Mouse (Mus musculus): ENCODE measurements around the gene Dph2.

Dph2 gene

DNA sequence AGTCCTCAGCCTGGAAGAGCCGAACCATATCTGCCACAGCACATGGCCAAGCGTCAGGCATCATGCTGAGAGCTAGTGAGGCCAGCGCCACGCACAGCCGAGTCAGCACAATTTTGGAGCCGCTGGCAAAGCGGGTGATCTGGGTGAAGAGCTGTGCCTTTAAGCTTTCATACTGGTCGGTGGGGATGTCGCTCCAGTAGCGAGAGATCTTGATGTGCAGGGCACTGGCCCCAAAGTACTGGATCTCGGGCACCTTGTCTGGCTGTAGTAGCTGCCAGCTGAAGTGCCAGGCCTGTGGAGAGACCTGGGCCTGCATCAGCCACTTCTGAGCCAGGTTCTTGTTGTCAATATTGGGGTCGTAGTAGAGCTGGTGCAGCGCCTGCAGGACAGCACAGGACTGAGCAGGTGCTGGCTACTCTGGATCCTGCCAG lies 20.3 kb upstream of the Dph2 start:
- no peak for DNase-seq (ENCODE audit: low spot score)

- DNase-seq (ENCODE audit: low spot score), result no peak
Measured at GRCm38 (mm10) chr4:117908834-117909453, 17.1 kb upstream of the Dph2 start.

DNA sequence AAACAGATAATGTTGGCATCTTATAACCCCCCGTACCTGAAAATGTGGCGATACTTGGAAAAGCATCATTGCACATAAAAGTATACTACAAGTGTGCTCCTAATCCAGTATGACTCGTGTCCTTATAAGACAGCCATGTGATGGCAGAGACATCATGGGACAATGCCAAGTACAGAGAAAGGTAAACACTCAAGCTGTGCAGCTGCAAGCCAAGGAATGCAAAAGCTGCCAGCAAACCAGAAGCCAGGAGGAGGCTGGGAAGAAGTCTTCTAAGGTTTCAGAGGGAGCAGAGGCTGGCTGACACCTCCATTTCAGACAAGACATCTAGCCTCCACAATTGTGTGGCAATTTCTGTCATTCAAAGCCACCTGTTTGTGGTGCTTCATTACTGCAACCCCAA lies 14.4 kb upstream of the Dph2 start:
- no peak for DNase-seq (ENCODE audit: low spot score)

DNA sequence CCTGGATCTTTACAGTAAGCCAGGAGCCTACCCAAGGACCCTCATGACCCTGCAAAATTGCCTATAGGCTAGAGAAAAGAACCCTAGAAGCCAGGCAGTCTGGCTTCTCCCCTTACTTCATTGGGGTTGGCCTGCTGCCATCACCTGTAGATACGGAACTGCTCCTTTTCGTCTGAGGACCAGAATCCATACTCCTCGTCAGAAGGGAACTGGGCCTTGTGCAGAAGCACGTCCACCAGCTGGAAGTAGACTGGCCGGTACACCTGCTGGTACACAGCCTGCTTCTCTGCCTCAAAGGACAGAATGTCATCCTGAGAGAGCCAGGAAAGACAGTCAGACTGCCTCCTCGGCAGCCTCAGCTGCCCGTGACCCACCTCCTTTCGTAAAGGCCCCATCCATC lies 12.9 kb upstream of the Dph2 start:
- DNase-seq (ENCODE audit: low spot score), result no peak

GRCm38 (mm10) chr4:117904094-117904493 lies 12.3 kb upstream of the Dph2 start:
- no peak for DNase-seq (ENCODE audit: low spot score)

DNA sequence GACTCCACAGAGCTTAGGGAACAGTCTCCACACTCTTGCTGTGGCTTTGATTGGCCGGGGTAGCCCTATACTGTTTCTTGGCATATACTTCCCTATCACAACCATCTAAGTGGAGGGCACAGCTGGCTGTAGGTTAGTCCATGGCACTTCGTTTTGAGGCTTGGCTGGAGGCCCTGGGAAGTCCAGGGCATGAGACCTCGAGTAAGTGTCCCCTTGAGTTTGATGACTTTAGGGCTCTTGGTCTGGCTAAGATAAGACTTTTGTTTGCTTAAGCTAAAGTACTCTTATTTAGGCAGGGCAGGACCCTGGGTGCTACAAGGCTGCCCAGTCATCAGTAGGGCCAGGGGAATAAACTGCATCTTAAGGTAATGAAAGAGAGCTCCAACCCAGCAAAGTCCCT lies 6.3 kb upstream of the Dph2 start:
- no peak for DNase-seq (ENCODE audit: low spot score)

GRCm38 (mm10) chr4:117896031-117896430 lies 4.2 kb upstream of the Dph2 start:
- DNase-seq (ENCODE audit: low spot score), result no peak

GRCm38 (mm10) chr4:117895339-117895738 lies 3.5 kb upstream of the Dph2 start:
- DNase-seq (ENCODE audit: low spot score), result no peak

DNA sequence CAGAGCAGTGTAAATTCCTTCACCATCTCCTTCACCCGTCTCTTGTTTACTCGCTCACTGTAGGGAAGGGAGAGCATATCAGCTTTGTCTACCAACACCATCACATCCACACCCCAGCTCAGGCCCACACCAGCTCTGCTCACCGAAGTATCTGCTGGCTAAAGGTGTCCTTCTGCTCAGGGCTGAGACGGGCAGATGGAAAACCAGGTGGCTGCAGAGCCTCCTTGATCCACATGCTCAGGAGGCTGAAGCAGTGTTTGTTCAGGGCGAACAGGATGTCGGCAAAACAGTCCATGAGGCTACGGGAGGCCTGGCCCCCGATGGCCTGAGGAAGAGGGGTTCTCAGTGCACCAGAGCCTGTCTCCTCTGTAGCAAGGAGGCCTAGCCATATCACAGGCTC lies 2.8 kb upstream of the Dph2 start:
- no peak for DNase-seq (ENCODE audit: low spot score)

- DNase-seq (ENCODE audit: low spot score), result peak; percentile 60
Measured at GRCm38 (mm10) chr4:117893376-117893775, 1.5 kb upstream of the Dph2 start.

DNA sequence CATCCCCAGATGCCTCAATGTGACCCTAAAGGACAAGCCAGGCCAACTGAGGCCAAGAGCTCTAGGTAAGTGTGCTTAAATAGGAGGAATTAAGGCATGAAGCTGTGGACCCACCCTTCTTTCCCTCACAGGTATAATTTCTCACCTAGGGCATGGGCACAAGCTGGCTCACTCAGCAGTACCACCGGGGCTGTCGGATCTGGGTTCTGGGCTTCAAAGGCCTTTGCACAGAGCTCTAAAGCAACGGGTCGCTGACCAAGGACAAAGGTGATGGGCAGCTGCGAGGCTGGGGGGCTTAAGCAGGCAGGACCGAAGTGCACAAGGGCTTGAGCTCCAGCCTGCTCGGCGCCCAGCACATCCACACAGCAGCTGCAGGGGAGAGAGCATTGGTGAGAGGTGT lies 1.1 kb downstream of the Dph2 start:
- DNase-seq (ENCODE audit: low spot score), result no peak

GRCm38 (mm10) chr4:117890031-117890430 lies 1.8 kb downstream of the Dph2 start:
- no peak for DNase-seq (ENCODE audit: low spot score)

DNA sequence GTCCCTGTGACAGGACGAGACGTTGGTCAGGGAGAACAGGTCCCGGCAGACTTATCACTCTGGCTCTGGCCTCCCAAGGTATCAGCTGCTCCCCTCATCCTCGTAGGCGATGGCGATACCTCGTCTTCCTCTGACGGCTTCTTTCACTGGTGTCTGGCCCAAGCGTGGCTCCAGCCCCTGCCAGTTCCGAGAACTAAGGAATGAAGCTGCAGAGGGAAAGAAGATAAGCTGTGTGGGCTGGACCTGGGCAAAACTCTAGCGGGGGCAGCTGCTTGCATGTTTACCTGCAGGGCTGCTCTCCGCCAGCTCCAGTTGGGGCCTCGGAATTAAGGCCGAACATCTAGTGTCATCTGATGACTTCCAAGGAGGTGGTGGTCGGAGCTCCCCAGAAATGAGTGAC lies 2.4 kb downstream of the Dph2 start:
- DNase-seq (ENCODE audit: low spot score), result no peak

DNA sequence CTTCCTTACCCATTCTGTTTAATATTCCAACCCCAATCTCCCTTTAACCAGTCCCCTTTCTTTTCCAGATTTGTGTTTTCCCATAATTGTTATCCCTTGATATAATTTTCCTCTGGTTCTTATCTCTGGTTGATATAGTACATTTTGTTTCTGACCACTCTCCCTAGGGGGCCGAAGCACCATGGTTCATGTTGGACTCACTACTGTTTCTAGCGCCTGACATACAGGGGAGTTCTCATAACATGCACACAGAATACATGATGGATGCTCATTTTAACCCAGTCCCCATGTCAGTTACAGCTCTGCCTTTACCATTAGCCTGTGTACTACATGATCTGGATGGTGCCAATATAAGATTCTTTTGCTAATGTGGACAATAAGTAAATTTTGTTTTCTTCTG lies 3.9 kb downstream of the Dph2 start:
- no peak for DNase-seq (ENCODE audit: low spot score)

- DNase-seq (ENCODE audit: low spot score), result peak; percentile 95
Measured at GRCm38 (mm10) chr4:117887133-117887532, 4.7 kb downstream of the Dph2 start, which contains the start of gene Atp6v0b. Gene Atp6v0b (minus strand): TSS chr4:117887333.

GRCm38 (mm10) chr4:117886644-117887043 lies 5.2 kb downstream of the Dph2 start:
- DNase-seq (ENCODE audit: low spot score), result peak; percentile 63

DNA sequence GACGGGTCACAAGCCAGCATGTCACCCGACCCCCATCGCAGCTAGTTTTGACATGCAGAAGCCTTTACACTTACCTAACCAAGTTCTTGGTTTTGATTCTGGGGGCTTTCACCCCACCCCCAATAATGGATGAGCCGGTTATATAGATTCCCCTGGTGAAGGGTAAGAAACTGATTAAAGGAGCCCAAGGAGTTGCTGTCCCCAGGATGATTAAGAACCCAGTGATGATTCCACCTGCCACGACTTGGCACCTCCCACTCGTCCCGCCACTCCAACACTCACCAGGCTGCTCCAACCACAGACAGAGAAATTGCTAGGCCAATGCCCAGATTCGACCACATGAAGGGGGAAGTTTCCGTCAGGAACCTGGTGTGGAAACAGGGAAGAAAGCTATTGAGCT lies 5.8 kb downstream of the Dph2 start:
- no peak for DNase-seq (ENCODE audit: low spot score)

DNA sequence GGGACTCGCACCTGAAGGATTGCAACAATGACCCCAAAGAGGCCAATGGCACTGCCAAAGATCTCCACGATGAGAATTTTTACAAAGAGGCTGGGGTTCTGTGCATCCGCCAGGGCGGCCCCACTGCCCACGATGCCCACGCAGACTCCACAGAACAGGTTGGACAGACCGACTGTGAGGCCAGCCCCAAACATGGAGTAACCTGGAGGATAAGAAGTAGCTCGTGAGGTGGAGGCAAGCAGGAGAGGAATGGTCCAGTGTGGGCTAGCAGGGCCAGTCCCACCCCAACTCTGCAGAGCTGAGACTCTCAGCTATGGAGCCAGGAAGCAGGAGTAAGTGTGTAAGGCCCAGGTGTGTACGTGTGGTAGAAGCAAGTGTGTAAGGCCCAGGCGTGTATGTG lies 6.7 kb downstream of the Dph2 start:
- no peak for DNase-seq (ENCODE audit: low spot score)

DNA sequence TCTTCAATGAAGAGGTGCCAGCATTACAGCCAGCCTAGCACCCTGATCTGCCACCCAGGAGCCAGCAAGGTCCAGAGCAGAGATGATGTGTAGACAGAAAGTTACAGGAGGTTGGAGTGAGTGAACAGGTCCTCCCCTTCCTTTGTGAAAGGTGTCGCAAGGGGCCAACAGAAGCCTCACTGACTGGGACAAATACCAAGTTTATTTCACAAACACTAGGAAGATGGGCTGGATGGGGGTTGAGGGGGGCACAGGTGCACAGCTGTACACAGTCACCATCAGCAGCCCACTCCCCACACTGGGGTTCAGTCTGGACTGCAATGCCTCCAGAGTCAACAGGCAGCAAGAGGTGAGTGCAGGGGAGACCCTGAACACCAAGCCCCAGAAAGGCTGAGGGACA lies 7.7 kb downstream of the Dph2 start:
- DNase-seq (ENCODE audit: low spot score), result no peak

DNA sequence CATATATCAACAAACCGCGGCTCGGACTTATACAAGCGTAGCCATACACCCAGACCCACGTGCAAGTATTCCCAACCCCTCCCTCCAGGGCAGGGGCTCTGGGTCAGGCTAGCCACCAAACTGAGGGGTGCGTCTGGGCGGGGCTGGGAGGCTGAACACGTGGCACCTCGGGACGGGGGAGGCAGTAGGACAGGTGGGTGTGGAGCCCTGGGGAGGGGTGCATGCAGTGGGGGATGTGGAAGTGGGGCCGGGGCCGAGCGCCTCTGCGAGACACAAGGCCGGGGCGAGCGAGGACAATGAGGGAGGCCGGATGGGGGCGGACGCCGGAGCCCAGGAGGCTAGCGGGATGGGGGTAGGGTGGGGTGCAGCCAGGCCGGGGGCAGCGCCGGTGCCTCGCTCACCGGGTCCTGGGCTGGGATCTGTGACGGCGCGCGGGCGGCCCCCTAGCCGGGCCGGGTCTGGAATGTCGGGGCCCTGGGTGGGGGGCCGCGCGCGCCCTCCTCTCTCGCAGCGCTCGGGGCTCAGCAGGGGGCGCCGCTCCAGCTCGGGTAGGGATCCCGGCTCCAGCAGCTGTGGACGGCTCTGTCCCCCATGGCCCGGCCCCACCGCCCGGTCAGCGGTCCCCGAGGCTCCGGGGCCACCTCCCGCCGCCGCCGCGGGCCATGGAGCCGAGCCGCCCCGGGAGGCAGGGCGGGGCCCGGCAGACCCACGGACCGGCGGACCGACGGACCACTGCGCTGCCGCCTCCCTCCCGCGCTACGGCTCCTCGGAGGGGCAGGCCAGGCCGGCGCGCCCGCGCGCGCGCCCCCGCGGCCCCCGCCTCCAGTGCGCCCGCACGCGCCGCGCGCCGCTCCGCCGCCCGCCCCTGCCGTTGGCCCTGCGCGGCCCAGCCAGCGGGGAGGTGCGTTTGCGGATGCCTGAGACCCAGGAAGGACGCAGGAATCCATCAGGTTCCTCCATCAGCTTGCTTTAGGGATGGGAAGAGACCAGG lies 8.8 kb downstream of the Dph2 start, which contains the start of gene B4galt2:
Gene B4galt2 (minus strand): TSS at position 787 of the 991 bp plus-strand sequence.
- DNase-seq (ENCODE audit: low spot score), result peak; percentile 65

- DNase-seq (ENCODE audit: low spot score), result no peak
Measured at GRCm38 (mm10) chr4:117878703-117879102, 13.1 kb downstream of the Dph2 start.

- DNase-seq (ENCODE audit: low spot score), result no peak
Measured at GRCm38 (mm10) chr4:117878301-117878700, 13.5 kb downstream of the Dph2 start.

DNA sequence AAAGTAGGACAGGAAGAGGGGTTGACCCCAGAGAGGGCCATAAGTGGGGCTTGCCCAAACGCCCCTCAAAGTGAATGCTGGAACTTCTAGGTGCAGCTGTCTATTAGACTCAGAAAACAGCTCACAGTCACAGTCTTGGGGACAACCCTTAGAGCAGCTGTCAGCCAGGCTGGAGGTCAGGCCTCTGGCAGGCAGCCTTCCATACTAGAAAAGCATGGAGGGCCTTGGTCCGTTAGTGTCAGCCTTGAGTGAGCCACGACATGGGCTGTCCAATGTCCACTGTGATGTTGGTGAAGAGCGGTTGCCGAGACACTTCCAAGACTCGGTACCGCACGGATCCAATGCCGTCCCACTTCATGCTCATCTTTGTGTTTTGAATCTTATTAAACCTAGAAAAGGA lies 18.2 kb downstream of the Dph2 start:
- DNase-seq (ENCODE audit: low spot score), result no peak
